Mouse (Mus musculus) bone marrow, adult 2 months (tissue): Measurements from ENCODE around the gene Fxn. TPM values are rescaled to one million over a fixed set of nuclear protein-coding genes. Genes with fewer than 3 reads are reported as not detected.
A peak's percentile ranks its signal among the peaks of the same experiment; 100 is the strongest.
"Not testable (repeated sequence)": the region's sequence is repeated elsewhere in the genome, so short reads cannot be mapped to it uniquely, and the experiment has no call there.

Experiments
- H3K27ac ChIP-seq: fragments of 200-500 bp; 2 replicates; pipeline ENCODE4 v1.5.1; 2012; ENCODE audit warnings: low read depth, mild to moderate bottlenecking, control low read depth, inconsistent platforms, low read length; ENCODE audit not compliant: control insufficient read depth, poor library complexity, insufficient read depth
- H3K4me1 ChIP-seq: fragments of 200-500 bp; 2 replicates; pipeline ENCODE4 v1.6.1; 2011; ENCODE audit warnings: low read length; ENCODE audit not compliant: control insufficient read depth, insufficient read depth
- H3K4me3 ChIP-seq: fragments of 200-500 bp; replicated peaks from 2 replicates; pipeline ENCODE3; 2011; ENCODE audit warnings: mild to moderate bottlenecking, low read depth, low read length, control low read depth; ENCODE audit not compliant: control insufficient read depth
- CTCF ChIP-seq: fragments of 200-500 bp; IDR thresholded peaks from 2 replicates; pipeline ENCODE4 v1.5.1; 2011; ENCODE audit warnings: low read length, control low read depth; ENCODE audit not compliant: control insufficient read depth, insufficient read depth
- POLR2A ChIP-seq: fragments of 200-500 bp; IDR thresholded peaks from 2 replicates; pipeline ENCODE4 v1.6.1; 2011; ENCODE audit warnings: low read depth, mild to moderate bottlenecking, control low read depth, low read length, borderline replicate concordance; ENCODE audit not compliant: control insufficient read depth
- WGBS: fragments of 180-500 bp; shearing (Covaris S2); methylation state at CpG from one replicate; pipeline ENCODE4 v1.1.7; 2018; 5-methylcytosine and 5-hydroxymethylcytosine counted together
- polyA plus RNA-seq: library from polyadenylated mRNA; stranded (reverse); fragments of >200 nt; gene quantifications from 2 replicates; pipeline ENCODE4 v1.2.4, GENCODE M21; 2011; ENCODE audit warnings: low replicate concordance; ENCODE audit not compliant: missing spikeins, insufficient read depth, insufficient read length

The Fxn gene
- polyA plus RNA-seq, 1 experiment: 30.3 TPM

GRCm38 (mm10) chr19:24243340-24243739 is 37.1 kb downstream of the Fxn start:
- H3K4me1 ChIP-seq: no peaks in the 10 kb centered on the region
- no peak for TF ChIP-seq POLR2A
- 87% methylated on average over 6 of the region's 6 CpGs for WGBS
- H3K27ac ChIP-seq: no peak overlapping the region
- H3K4me3 ChIP-seq: no peak overlapping the region

- no peak overlapping the region for H3K4me3 ChIP-seq
- no peak overlapping the region for H3K27ac ChIP-seq
- no peak for TF ChIP-seq CTCF
- TF ChIP-seq POLR2A: no peak
- 35% methylated on average over 14 of the region's 14 CpGs for WGBS
- H3K4me1 ChIP-seq: no peaks in the 10 kb centered on the region
Observed at GRCm38 (mm10) chr19:24241799-24242546, 38.4 kb downstream of the Fxn start.

GRCm38 (mm10) chr19:24241271-24241670 is 39.1 kb downstream of the Fxn start:
- no peaks in the 10 kb centered on the region for H3K4me1 ChIP-seq
- TF ChIP-seq POLR2A (no peak), CTCF (no peak)
- H3K27ac ChIP-seq: no peak overlapping the region
- 85% methylated on average over 8 of the region's 8 CpGs for WGBS
- H3K4me3 ChIP-seq: no peak overlapping the region

- WGBS: 75% methylated on average over 4 of the region's 4 CpGs
- H3K27ac ChIP-seq: no peak overlapping the region
- TF ChIP-seq CTCF (no peak), POLR2A (no peak)
- no peak overlapping the region for H3K4me3 ChIP-seq
- H3K4me1 ChIP-seq: no peaks in the 10 kb centered on the region
Observed at GRCm38 (mm10) chr19:24238011-24238410, 42.4 kb downstream of the Fxn start.

- 91% methylated on average over 1 of the region's 1 CpGs for WGBS
- not testable (repeated sequence) for H3K4me1 ChIP-seq, H3K27ac ChIP-seq, H3K4me3 ChIP-seq
Observed at GRCm38 (mm10) chr19:24232356-24232755, 48.0 kb downstream of the Fxn start.

- no peak overlapping the region; the same call in 1 of the 2 replicates for H3K27ac ChIP-seq
- H3K4me1 ChIP-seq: no peaks in the 10 kb centered on the region
- no peak for TF ChIP-seq CTCF
- TF ChIP-seq POLR2A: no peak
- H3K4me3 ChIP-seq: peak overlapping the region; percentile 54
- WGBS: 1% methylated on average over 17 of the region's 17 CpGs
Observed at GRCm38 (mm10) chr19:24225305-24225696, 55.1 kb downstream of the Fxn start.

- no peak within 1 kb of the TSS; the same call in 1 of the 2 replicates for H3K27ac ChIP-seq
- no peaks in the 10 kb centered on the region for H3K4me1 ChIP-seq
- 1% methylated on average over 59 of the region's 59 CpGs for WGBS
- TF ChIP-seq CTCF: peak; percentile 50; the same call in 1 of the 2 replicates
- TF ChIP-seq POLR2A: no peak
- H3K4me3 ChIP-seq: peak within 1 kb of the TSS; percentile 54
Observed at GRCm38 (mm10) chr19:24224500-24225304, 55.7 kb downstream of the Fxn start, which contains the start of gene Tjp2. TSS of gene Tjp2 (minus strand) at chr19:24225030.

GRCm38 (mm10) chr19:24223851-24224251 is 56.6 kb downstream of the Fxn start:
- WGBS: 83% methylated on average over 11 of the region's 11 CpGs
- Histone ChIP-seq H3K4me1 (no peaks in the 10 kb centered on the region), H3K27ac (no peak overlapping the region), H3K4me3 (no peak overlapping the region)
- TF ChIP-seq POLR2A (no peak), CTCF (no peak)
